9 mouse cellular contexts compared by ENCODE assay signal in the genomic region with DNA sequence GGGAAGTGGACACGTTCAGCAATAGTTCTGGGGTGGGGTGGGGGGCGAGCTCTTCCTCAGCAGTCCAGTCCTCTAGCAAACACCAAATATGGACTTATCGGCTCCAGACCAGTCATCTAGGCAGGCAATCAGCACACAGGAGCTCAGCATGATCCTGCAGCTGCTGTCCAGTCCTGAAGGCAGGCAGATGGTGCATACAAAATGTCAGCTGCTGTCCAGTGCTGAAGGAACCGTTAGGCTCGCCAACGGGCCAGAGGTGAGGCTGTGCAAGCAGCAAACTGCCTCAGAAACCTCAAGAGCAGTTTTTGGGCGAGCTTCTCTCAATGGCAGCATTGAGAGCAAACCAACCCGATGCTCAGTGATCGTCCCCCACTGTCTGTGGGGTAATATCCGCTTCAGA.
DNase-seq lines count a peak whose midpoint lies in the region; ATAC-seq and TF ChIP-seq lines count a peak whose summit lies in the region.
"Had no signal": no experiment of that assay in that cellular context is flagged by ENCODE, and none has a peak within 500 bp of the region (broad histone marks: within the 10 kb centered on the region; RNA-seq: fewer than 3 reads in every experiment).

No protein-coding gene starts in this region.

- H3K27me3 ChIP-seq in lung, postnatal 0 days (replicated peaks; ENCODE audit: insufficient read depth, low read length) = no peaks in the 10 kb centered on the region
- H3K27me3 ChIP-seq: heart, embryonic 13.5 days had no signal

- TF ChIP-seq CTCF in lung, postnatal 0 days (IDR thresholded peaks at IDR 0.05) = no peak

- no peaks in the 10 kb centered on the region for H3K4me1 ChIP-seq in lung, postnatal 0 days (ENCODE audit: insufficient read depth, low read depth, low read length)
- H3K4me1 ChIP-seq: heart, embryonic 13.5 days had no signal

- H3K9ac ChIP-seq in lung, postnatal 0 days (replicated peaks; ENCODE audit: low read depth) = no peak overlapping the region
- H3K9ac ChIP-seq: heart, embryonic 13.5 days had no signal

- no peak overlapping the region for H3K4me2 ChIP-seq in lung, postnatal 0 days (replicated peaks; ENCODE audit: low read depth, low read length)
- H3K4me2 ChIP-seq: heart, embryonic 13.5 days had no signal

- ATAC-seq in lung, postnatal 0 days = peak; percentile 77

- DNase-seq in adrenal gland, adult (ENCODE audit: inconsistent age in 2 of 2, low spot score in 1 of 2) = peak; percentile 27 to 63
- no peak for DNase-seq in adrenal gland, adult 18-20 months (ENCODE audit: low spot score in 2 of 2)
- DNase-seq in urinary bladder, postnatal 14 days (ENCODE audit: low spot score) = peak; percentile 50
- no peak for DNase-seq in urinary bladder, adult 2 months (ENCODE audit: low spot score)
- peak; percentile 73 for DNase-seq in heart, postnatal 4 days
- DNase-seq in lung, postnatal 0 days (ENCODE audit: low spot score) = peak; percentile 85
- no peak for DNase-seq in layer of hippocampus, adult 9-10 months (ENCODE audit: low spot score)
- DNase-seq in spleen, adult 18-20 months = no peak

- no peaks in the 10 kb centered on the region for H3K9me3 ChIP-seq in lung, postnatal 0 days (ENCODE audit: low read length)
- H3K9me3 ChIP-seq: heart, embryonic 13.5 days had no signal

- WGBS in lung, postnatal 0 days = 23% methylated on average over 10 of the region's 10 CpGs

- no peak overlapping the region for H3K4me3 ChIP-seq in lung, postnatal 0 days (ENCODE audit: low read depth, low read length)
- H3K4me3 ChIP-seq: heart, embryonic 13.5 days had no signal

- no peaks in the 10 kb centered on the region for H3K36me3 ChIP-seq in lung, postnatal 0 days (ENCODE audit: insufficient read depth, low read length)
- H3K36me3 ChIP-seq: heart, embryonic 13.5 days had no signal

- H3K27ac ChIP-seq in lung, postnatal 0 days (ENCODE audit: low read length) = no peak overlapping the region
- H3K27ac ChIP-seq: heart, embryonic 13.5 days had no signal

- TF ChIP-seq EP300 in lung, postnatal 0 days (IDR thresholded peaks at IDR 0.05) = no peak

Comparison
In these comparisons a context has a peak if more than half of its experiments do, and no peak if none do; other contexts are left out.
1. DNase-seq: peak in adrenal gland, adult (2 of 2), urinary bladder, postnatal 14 days (single experiment), heart, postnatal 4 days (single experiment) and lung, postnatal 0 days (single experiment); none in adrenal gland, adult 18-20 months (0 of 2), urinary bladder, adult 2 months (single experiment), layer of hippocampus, adult 9-10 months (single experiment) and spleen, adult 18-20 months (0 of 2).